Mouse (Mus musculus) heart, adult 11 months (tissue): ENCODE data around the gene Cbx8.

Source experiments
- DNase-seq: peaks from one replicate; pipeline ENCODE4 v3.0.0; 2022

Cbx8 gene

GRCm38 (mm10) chr11:119040600-119041324, at the start of gene Cbx8:
Cbx8 (minus strand) TSS chr11:119040969.
- peak; percentile 100 for DNase-seq

- peak; percentile 93 for DNase-seq
Observed at GRCm38 (mm10) chr11:119090076-119090960, 49.5 kb upstream of the Cbx8 start.

- DNase-seq, result peak; percentile 93
Observed at GRCm38 (mm10) chr11:119089235-119090075, 48.7 kb upstream of the Cbx8 start.

GRCm38 (mm10) chr11:119088391-119089234, 47.8 kb upstream of the Cbx8 start:
- DNase-seq, result no peak

- DNase-seq, result peak; percentile 97
Observed at GRCm38 (mm10) chr11:119087301-119088082, 46.7 kb upstream of the Cbx8 start.

- peak; percentile 100 for DNase-seq
Observed at GRCm38 (mm10) chr11:119086144-119086971, 45.6 kb upstream of the Cbx8 start, which contains the start of gene Cbx4. Cbx4 (minus strand) TSS chr11:119086221.

- DNase-seq, result peak; percentile 99
Observed at GRCm38 (mm10) chr11:119085279-119086062, 44.7 kb upstream of the Cbx8 start.

- DNase-seq, result peak; percentile 97
Observed at GRCm38 (mm10) chr11:119084446-119085278, 43.9 kb upstream of the Cbx8 start.

- DNase-seq, result peak; percentile 97
Observed at GRCm38 (mm10) chr11:119083724-119084445, 43.1 kb upstream of the Cbx8 start.

- DNase-seq, result peak; percentile 94
Observed at GRCm38 (mm10) chr11:119082638-119083599, 42.1 kb upstream of the Cbx8 start.

- peak; percentile 95 for DNase-seq
Observed at GRCm38 (mm10) chr11:119081839-119082637, 41.3 kb upstream of the Cbx8 start.

GRCm38 (mm10) chr11:119081148-119081838, 40.5 kb upstream of the Cbx8 start:
- peak; percentile 92 for DNase-seq

- no peak for DNase-seq
Observed at GRCm38 (mm10) chr11:119080461-119081147, 39.8 kb upstream of the Cbx8 start.

GRCm38 (mm10) chr11:119079445-119079837, 38.7 kb upstream of the Cbx8 start:
- no peak for DNase-seq
